Comparison of ENCODE assay signal across 10 mouse cellular contexts in the genomic region with DNA sequence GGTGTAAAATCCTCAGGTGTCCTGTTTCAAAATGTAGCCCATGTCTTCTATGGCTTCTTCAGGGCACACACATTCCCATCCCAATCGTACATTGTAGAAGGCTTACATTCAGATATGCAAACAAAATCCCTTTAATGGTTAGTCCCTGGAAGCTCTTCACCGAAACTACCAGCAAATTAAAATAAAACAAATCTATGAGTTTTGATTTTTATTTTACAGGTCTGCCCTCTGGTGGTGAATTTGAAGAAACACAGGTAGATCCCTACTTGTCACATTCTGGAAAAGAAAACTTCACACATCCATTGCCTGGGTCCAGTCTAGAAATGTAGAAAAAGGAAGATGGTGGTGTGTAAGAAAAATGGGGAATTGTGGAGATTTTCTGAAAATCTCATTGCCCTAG. TPM values are rescaled to one million over a fixed set of nuclear protein-coding genes. Genes with fewer than 3 reads are reported as not detected.
DNase-seq lines count a peak whose midpoint lies in the region; ATAC-seq and TF ChIP-seq lines count a peak whose summit lies in the region.
"Had no signal": no experiment of that assay in that cellular context is flagged by ENCODE, and none has a peak within 500 bp of the region (broad histone marks: within the 10 kb centered on the region; RNA-seq: fewer than 3 reads in every experiment).

No protein-coding gene starts in this region.

- no peaks in the 10 kb centered on the region for H3K4me1 ChIP-seq in forebrain, postnatal 0 days (ENCODE audit: insufficient read depth)
- H3K4me1 ChIP-seq in forebrain, embryonic 10.5 days = no peaks in the 10 kb centered on the region
- no peaks in the 10 kb centered on the region for H3K4me1 ChIP-seq in liver, postnatal 0 days (ENCODE audit: insufficient read depth)
- no peaks in the 10 kb centered on the region for H3K4me1 ChIP-seq in kidney, embryonic 14.5 days (ENCODE audit: control insufficient read depth, insufficient read depth, low read length)
- H3K4me1 ChIP-seq: intestine, embryonic 15.5 days had no signal

- H3K9me3 ChIP-seq in forebrain, postnatal 0 days (ENCODE audit: low read length) = no peaks in the 10 kb centered on the region
- no peaks in the 10 kb centered on the region for H3K9me3 ChIP-seq in forebrain, embryonic 10.5 days
- H3K9me3 ChIP-seq in liver, postnatal 0 days (ENCODE audit: low read length) = no peaks in the 10 kb centered on the region
- H3K9me3 ChIP-seq in kidney, embryonic 14.5 days (ENCODE audit: control insufficient read depth, low read length) = no peaks in the 10 kb centered on the region
- H3K9me3 ChIP-seq: intestine, embryonic 15.5 days had no signal

- no peak for ATAC-seq in forebrain, postnatal 0 days
- ATAC-seq in liver, postnatal 0 days = no peak
- ATAC-seq in kidney, embryonic 14.5 days (ENCODE audit: low FRiP score, low TSS enrichment) = no peak
- ATAC-seq: intestine, embryonic 15.5 days had no signal

- peak; percentile 67 for TF ChIP-seq CTCF in forebrain, postnatal 0 days (IDR thresholded peaks at IDR 0.05; ENCODE audit: low read depth)
- TF ChIP-seq CTCF in liver, postnatal 0 days (IDR thresholded peaks at IDR 0.05; ENCODE audit: low read depth) = peak; percentile 51

- no peak overlapping the region for H3K4me2 ChIP-seq in forebrain, postnatal 0 days (ENCODE audit: low read depth)
- H3K4me2 ChIP-seq in liver, postnatal 0 days (ENCODE audit: low read depth, low read length) = no peak overlapping the region
- no peak overlapping the region for H3K4me2 ChIP-seq in kidney, embryonic 14.5 days (replicated peaks; ENCODE audit: low read depth, low read length)
- H3K4me2 ChIP-seq: intestine, embryonic 15.5 days had no signal

- TF ChIP-seq EP300 in liver, postnatal 0 days (IDR thresholded peaks at IDR 0.05; ENCODE audit: low read depth) = no peak

- H3K9ac ChIP-seq in forebrain, postnatal 0 days = no peak overlapping the region
- no peak overlapping the region for H3K9ac ChIP-seq in liver, postnatal 0 days (replicated peaks)
- H3K9ac ChIP-seq in kidney, embryonic 14.5 days (ENCODE audit: low read depth, low read length) = no peak overlapping the region
- H3K9ac ChIP-seq: intestine, embryonic 15.5 days had no signal

- H3K27me3 ChIP-seq in forebrain, postnatal 0 days (ENCODE audit: insufficient read depth, low read length) = no peaks in the 10 kb centered on the region
- no peaks in the 10 kb centered on the region for H3K27me3 ChIP-seq in forebrain, embryonic 10.5 days (ENCODE audit: poor library complexity, severe bottlenecking)
- peaks cover 42% of the 10 kb centered on the region for H3K27me3 ChIP-seq in liver, postnatal 0 days (ENCODE audit: insufficient read depth, low read length)
- no peaks in the 10 kb centered on the region for H3K27me3 ChIP-seq in kidney, embryonic 14.5 days (ENCODE audit: control insufficient read depth, insufficient read depth, low read length)
- H3K27me3 ChIP-seq: intestine, embryonic 15.5 days had no signal

- H3K27ac ChIP-seq in forebrain, postnatal 0 days (ENCODE audit: low read depth, low read length) = no peak overlapping the region
- no peak overlapping the region for H3K27ac ChIP-seq in forebrain, embryonic 10.5 days
- H3K27ac ChIP-seq in liver, postnatal 0 days (ENCODE audit: low read depth) = no peak overlapping the region
- no peak overlapping the region for H3K27ac ChIP-seq in kidney, embryonic 14.5 days (ENCODE audit: low read depth, low read length)
- H3K27ac ChIP-seq: intestine, embryonic 15.5 days had no signal

- WGBS in forebrain, postnatal 0 days = 28% methylated on average over 2 of the region's 2 CpGs
- WGBS in forebrain, embryonic 10.5 days = 57% methylated on average over 2 of the region's 2 CpGs
- 31% methylated on average over 2 of the region's 2 CpGs for WGBS in liver, postnatal 0 days (ENCODE audit: insufficient replicate concordance)
- WGBS in kidney, embryonic 14.5 days = 40% methylated on average over 2 of the region's 2 CpGs

- H3K36me3 ChIP-seq in forebrain, postnatal 0 days (ENCODE audit: insufficient read depth) = no peaks in the 10 kb centered on the region
- no peaks in the 10 kb centered on the region for H3K36me3 ChIP-seq in forebrain, embryonic 10.5 days (replicated peaks)
- H3K36me3 ChIP-seq in liver, postnatal 0 days (replicated peaks; ENCODE audit: insufficient read depth, low read length) = no peaks in the 10 kb centered on the region
- H3K36me3 ChIP-seq in kidney, embryonic 14.5 days (ENCODE audit: control insufficient read depth, insufficient read depth, low read length) = no peaks in the 10 kb centered on the region
- H3K36me3 ChIP-seq: intestine, embryonic 15.5 days had no signal

- H3K4me3 ChIP-seq in forebrain, postnatal 0 days (ENCODE audit: low read depth, low read length) = no peak overlapping the region
- H3K4me3 ChIP-seq in forebrain, embryonic 10.5 days = no peak overlapping the region
- H3K4me3 ChIP-seq in liver, postnatal 0 days (ENCODE audit: low read depth, low read length) = no peak overlapping the region
- no peak overlapping the region for H3K4me3 ChIP-seq in kidney, embryonic 14.5 days (ENCODE audit: low read length)
- H3K4me3 ChIP-seq: intestine, embryonic 15.5 days had no signal

- DNase-seq in forebrain, postnatal 0 days = peak; percentile 60
- no peak for DNase-seq in forebrain, embryonic 10.5 days (ENCODE audit: extremely low spot score, low spot score)
- DNase-seq in liver, postnatal 0 days = no peak
- DNase-seq in liver = no peak
- peak; percentile 31 for DNase-seq in R1 (ENCODE audit: low read depth, low spot score)
- peak; percentile 29 for DNase-seq in naive thymus-derived CD4-positive, alpha-beta T cell, adult 2 months (ENCODE audit: low read depth)
- DNase-seq in ovary, postnatal 36 days (ENCODE audit: low spot score) = no peak
- DNase-seq: heart, adult 18-20 months had no signal

RNA-seq across cellular contexts. Expression of a gene that starts 51.5 kb away (rescaled TPM):
- total RNA-seq in forebrain, postnatal 0 days (2014; rRNA removed) = 102 and 138 TPM in 2 replicates
- polyA plus RNA-seq in forebrain, postnatal 0 days (2015; fragmentation: Nextera tagmentation; extraction: Ambion mirVana) = 34.3 and 54.6 TPM in 2 replicates
- polyA plus RNA-seq in forebrain, embryonic 10.5 days (2016; fragmentation: Nextera tagmentation; extraction: Ambion mirVana) = 60.4 and 61.8 TPM in 2 replicates
- polyA plus RNA-seq in liver, postnatal 0 days (2015; fragmentation: Nextera tagmentation; extraction: Ambion mirVana) = 4.3 and 4.8 TPM in 2 replicates
- polyA plus RNA-seq in kidney, embryonic 14.5 days (2014; fragmentation: Nextera tagmentation; extraction: Ambion mirVana) = 68.8 and 110 TPM in 2 replicates

Comparison
In these comparisons a context has a peak if more than half of its experiments do, and no peak if none do; other contexts are left out.
1. DNase-seq: peak in forebrain, postnatal 0 days (single experiment), R1 (single experiment) and naive thymus-derived CD4-positive, alpha-beta T cell, adult 2 months (single experiment); none in forebrain, embryonic 10.5 days (single experiment), liver, postnatal 0 days (single experiment), liver (single experiment) and ovary, postnatal 36 days (single experiment).